Mouse (Mus musculus): ENCODE results near the gene Atp11a.

DNA sequence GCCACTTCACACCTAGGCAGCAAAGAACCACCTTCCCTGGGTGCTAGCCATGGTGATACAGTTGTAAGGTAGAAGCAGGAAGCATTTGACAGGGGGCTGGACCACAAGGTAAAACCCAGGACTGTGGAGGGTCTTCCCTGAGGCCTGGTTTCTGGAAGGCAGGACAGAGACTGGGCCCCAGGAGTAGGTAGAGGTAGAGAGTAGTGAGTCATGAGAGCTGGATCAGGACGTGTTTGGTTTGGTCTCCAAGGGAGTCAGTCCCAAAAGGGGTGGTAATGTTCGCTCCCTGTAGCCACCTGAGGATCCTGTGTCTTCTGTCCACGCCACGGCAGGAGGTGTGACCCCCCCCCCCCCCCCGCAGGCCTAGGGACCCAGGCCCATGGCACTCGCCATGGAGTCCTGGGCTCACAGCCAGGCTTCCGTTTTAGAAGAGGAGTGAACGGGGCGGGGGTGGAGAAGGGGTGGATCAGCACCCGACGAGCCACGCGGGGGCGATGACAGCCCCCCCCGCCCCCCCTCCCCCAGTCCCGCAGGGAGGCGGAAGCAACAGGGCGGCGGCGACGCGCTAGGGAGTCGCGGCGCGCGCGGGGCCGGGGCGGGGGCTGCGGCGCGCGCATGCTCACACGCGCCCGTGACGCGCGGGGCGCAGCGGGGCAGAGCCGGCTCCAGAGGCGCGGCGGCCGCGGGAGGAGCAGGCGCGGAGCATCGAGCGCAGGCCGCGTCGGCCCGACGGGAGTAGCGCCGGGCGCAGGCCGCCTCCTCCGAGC, at the start of gene Atp11a:
- TF ChIP-seq CTCF (conservative IDR thresholded peaks at IDR 0.05 in 1 of 2, IDR thresholded peaks at IDR 0.05 in 1 of 2; ENCODE audit: low read depth in 2 of 2, low read length in 2 of 2) (no peak), MAZ (IDR thresholded peaks at IDR 0.05; ENCODE audit: low read depth, low read length) (no peak), ELF1 (IDR thresholded peaks at IDR 0.05; ENCODE audit: low read depth, low read length) (no peak), MAFK (IDR thresholded peaks at IDR 0.05; ENCODE audit: insufficient replicate concordance, low read length) (no peak), NRF1 (IDR thresholded peaks at IDR 0.05; ENCODE audit: low read depth, low read length) (no peak), ZNF384 (IDR thresholded peaks at IDR 0.05; ENCODE audit: low read depth, low read length) (no peak), MEF2A (IDR thresholded peaks at IDR 0.05; ENCODE audit: borderline replicate concordance, low read depth, low read length) (no peak), UBTF (IDR thresholded peaks at IDR 0.05; ENCODE audit: low read depth, low read length) (no peak)
